Mouse (Mus musculus): ENCODE measurements around the gene Nupl1. TPM values are rescaled to one million over a fixed set of nuclear protein-coding genes. Genes with fewer than 3 reads are reported as not detected.

Gene Nupl1
- polyA plus RNA-seq, 1 experiment, result 0.45 TPM

DNA sequence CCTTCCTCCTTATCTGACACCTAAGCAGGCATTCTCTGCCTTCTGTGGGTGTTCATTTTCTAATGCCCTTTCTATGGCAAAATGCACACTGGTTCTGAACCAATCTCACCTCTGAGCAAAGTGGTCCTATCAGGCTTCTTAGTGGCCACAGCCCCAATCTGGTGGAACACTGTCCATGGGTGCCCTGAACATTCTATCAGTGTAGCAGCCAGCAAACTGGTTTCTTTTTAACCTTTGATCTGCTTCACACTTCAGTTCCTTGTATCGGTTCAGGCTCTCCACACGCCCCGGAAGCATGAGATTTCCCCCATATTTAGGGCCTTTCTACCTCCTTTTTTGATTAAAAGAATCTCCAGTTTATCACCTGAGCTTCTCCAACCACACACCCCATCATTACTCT lies 36.2 kb downstream of the Nupl1 start:
- Histone ChIP-seq H3K4me3 (replicated peaks; ENCODE audit: control insufficient read depth, low read depth, low read length) (no peak overlapping the region), H3K27ac (ENCODE audit: control insufficient read depth, insufficient read depth, low read depth, low read length, poor library complexity) (no peak overlapping the region), H3K4me1 (ENCODE audit: control insufficient read depth, insufficient read depth, low read length) (no peaks in the 10 kb centered on the region)
- TF ChIP-seq CTCF (IDR thresholded peaks at IDR 0.05; ENCODE audit: control insufficient read depth, insufficient read depth, low read length) (no peak), POLR2A (IDR thresholded peaks at IDR 0.05; ENCODE audit: borderline replicate concordance, control insufficient read depth, low read depth, low read length) (no peak)
- WGBS, result 84% methylated on average over 3 of the region's 3 CpGs

- Histone ChIP-seq H3K27ac (ENCODE audit: control insufficient read depth, insufficient read depth, low read depth, low read length, poor library complexity) (no peak overlapping the region), H3K4me1 (ENCODE audit: control insufficient read depth, insufficient read depth, low read length) (no peaks in the 10 kb centered on the region), H3K4me3 (replicated peaks; ENCODE audit: control insufficient read depth, low read depth, low read length) (no peak overlapping the region)
- WGBS, result 68% methylated on average over 1 of the region's 1 CpGs
- TF ChIP-seq POLR2A (IDR thresholded peaks at IDR 0.05; ENCODE audit: borderline replicate concordance, control insufficient read depth, low read depth, low read length) (no peak), CTCF (IDR thresholded peaks at IDR 0.05; ENCODE audit: control insufficient read depth, insufficient read depth, low read length) (no peak)
Measured at GRCm38 (mm10) chr14:60214040-60214439, 37.2 kb downstream of the Nupl1 start.

- WGBS, result 87% methylated on average over 7 of the region's 7 CpGs
- Histone ChIP-seq H3K27ac (ENCODE audit: control insufficient read depth, insufficient read depth, low read depth, low read length, poor library complexity) (no peak overlapping the region), H3K4me1 (ENCODE audit: control insufficient read depth, insufficient read depth, low read length) (no peaks in the 10 kb centered on the region), H3K4me3 (replicated peaks; ENCODE audit: control insufficient read depth, low read depth, low read length) (no peak overlapping the region)
- TF ChIP-seq POLR2A (IDR thresholded peaks at IDR 0.05; ENCODE audit: borderline replicate concordance, control insufficient read depth, low read depth, low read length), result no peak
- no peak for TF ChIP-seq CTCF (IDR thresholded peaks at IDR 0.05; ENCODE audit: control insufficient read depth, insufficient read depth, low read length)
Measured at GRCm38 (mm10) chr14:60209166-60209565, 42.1 kb downstream of the Nupl1 start.

- Histone ChIP-seq H3K4me1 (ENCODE audit: control insufficient read depth, insufficient read depth, low read length) (no peaks in the 10 kb centered on the region), H3K27ac (ENCODE audit: control insufficient read depth, insufficient read depth, low read depth, low read length, poor library complexity) (no peak overlapping the region), H3K4me3 (replicated peaks; ENCODE audit: control insufficient read depth, low read depth, low read length) (no peak overlapping the region)
- TF ChIP-seq CTCF (IDR thresholded peaks at IDR 0.05; ENCODE audit: control insufficient read depth, insufficient read depth, low read length), result no peak
- no peak for TF ChIP-seq POLR2A (IDR thresholded peaks at IDR 0.05; ENCODE audit: borderline replicate concordance, control insufficient read depth, low read depth, low read length)
- WGBS, result 55% methylated on average over 6 of the region's 6 CpGs
Measured at GRCm38 (mm10) chr14:60204993-60205392, 46.2 kb downstream of the Nupl1 start.

GRCm38 (mm10) chr14:60196884-60197283 lies 54.3 kb downstream of the Nupl1 start, which contains the start of gene Atp8a2:
Atp8a2 (minus strand) TSS chr14:60197179.
- H3K4me3 ChIP-seq (replicated peaks; ENCODE audit: control insufficient read depth, low read depth, low read length), result no peak within 1 kb of the TSS
- TF ChIP-seq POLR2A (IDR thresholded peaks at IDR 0.05; ENCODE audit: borderline replicate concordance, control insufficient read depth, low read depth, low read length), result no peak
- TF ChIP-seq CTCF (IDR thresholded peaks at IDR 0.05; ENCODE audit: control insufficient read depth, insufficient read depth, low read length), result no peak
- no peak within 1 kb of the TSS for H3K27ac ChIP-seq (ENCODE audit: control insufficient read depth, insufficient read depth, low read depth, low read length, poor library complexity)
- 72% methylated on average over 7 of the region's 7 CpGs for WGBS
- no peaks in the 10 kb centered on the region for H3K4me1 ChIP-seq (ENCODE audit: control insufficient read depth, insufficient read depth, low read length)

- WGBS, result 69% methylated on average over 5 of the region's 5 CpGs
- H3K4me1 ChIP-seq (ENCODE audit: control insufficient read depth, insufficient read depth, low read length), result no peaks in the 10 kb centered on the region
- TF ChIP-seq CTCF (IDR thresholded peaks at IDR 0.05; ENCODE audit: control insufficient read depth, insufficient read depth, low read length) (no peak), POLR2A (IDR thresholded peaks at IDR 0.05; ENCODE audit: borderline replicate concordance, control insufficient read depth, low read depth, low read length) (no peak)
- H3K4me3 ChIP-seq (replicated peaks; ENCODE audit: control insufficient read depth, low read depth, low read length), result no peak overlapping the region
- H3K27ac ChIP-seq (ENCODE audit: control insufficient read depth, insufficient read depth, low read depth, low read length, poor library complexity), result no peak overlapping the region
Measured at GRCm38 (mm10) chr14:60195999-60196398, 55.2 kb downstream of the Nupl1 start.

DNA sequence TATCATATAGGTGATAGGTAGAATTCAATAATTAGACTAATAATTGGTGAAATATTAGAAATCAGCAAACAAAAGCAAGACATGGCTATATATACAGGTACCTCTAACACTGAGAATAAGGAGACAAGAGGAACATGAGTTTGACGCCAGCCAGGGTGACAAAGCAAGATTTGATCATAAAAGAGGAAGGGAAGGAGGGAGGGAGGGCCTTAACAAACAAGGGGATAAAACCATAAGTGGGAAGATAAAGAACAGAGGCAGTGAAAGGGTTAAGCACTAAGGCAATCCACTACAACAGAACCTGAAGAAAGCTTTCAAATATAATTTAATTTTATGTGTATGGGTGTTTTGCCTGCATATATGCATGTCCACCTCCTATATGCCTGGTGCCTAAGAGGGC lies 56.6 kb downstream of the Nupl1 start:
- 11% methylated on average over 1 of the region's 1 CpGs for WGBS
- Histone ChIP-seq H3K27ac (ENCODE audit: control insufficient read depth, insufficient read depth, low read depth, low read length, poor library complexity) (no peak overlapping the region), H3K4me3 (replicated peaks; ENCODE audit: control insufficient read depth, low read depth, low read length) (no peak overlapping the region), H3K4me1 (ENCODE audit: control insufficient read depth, insufficient read depth, low read length) (no peaks in the 10 kb centered on the region)
- no peak for TF ChIP-seq CTCF (IDR thresholded peaks at IDR 0.05; ENCODE audit: control insufficient read depth, insufficient read depth, low read length)
- TF ChIP-seq POLR2A (IDR thresholded peaks at IDR 0.05; ENCODE audit: borderline replicate concordance, control insufficient read depth, low read depth, low read length), result no peak

DNA sequence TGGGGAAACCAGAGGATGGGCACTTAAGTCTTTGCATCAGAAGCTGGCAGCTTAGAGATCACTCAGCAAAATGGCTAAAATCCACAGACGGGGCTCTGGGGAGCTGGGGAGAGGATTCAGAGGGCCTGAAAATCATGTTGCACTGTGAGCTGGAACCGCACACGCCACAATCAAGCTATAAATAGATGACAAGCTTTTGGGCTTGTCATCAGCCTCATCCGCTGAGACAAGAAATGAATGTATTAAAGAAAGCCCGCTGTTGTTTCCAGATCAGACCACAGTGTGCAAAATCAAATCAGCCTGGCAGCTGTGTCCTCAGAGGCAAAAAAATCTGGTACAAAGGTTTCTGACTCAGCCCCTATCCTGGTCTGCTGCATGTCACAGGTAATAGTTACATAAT lies 61.5 kb downstream of the Nupl1 start:
- no peak for TF ChIP-seq POLR2A (IDR thresholded peaks at IDR 0.05; ENCODE audit: borderline replicate concordance, control insufficient read depth, low read depth, low read length)
- no peak for TF ChIP-seq CTCF (IDR thresholded peaks at IDR 0.05; ENCODE audit: control insufficient read depth, insufficient read depth, low read length)
- no peaks in the 10 kb centered on the region for H3K4me1 ChIP-seq (ENCODE audit: control insufficient read depth, insufficient read depth, low read length)
- WGBS, result 68% methylated on average over 5 of the region's 5 CpGs

GRCm38 (mm10) chr14:60188201-60188825 lies 62.9 kb downstream of the Nupl1 start:
- no peak for TF ChIP-seq POLR2A (IDR thresholded peaks at IDR 0.05; ENCODE audit: borderline replicate concordance, control insufficient read depth, low read depth, low read length)
- no peak for TF ChIP-seq CTCF (IDR thresholded peaks at IDR 0.05; ENCODE audit: control insufficient read depth, insufficient read depth, low read length)
- 75% methylated on average over 5 of the region's 5 CpGs for WGBS

More for the DNA sequence above, 61.5 kb downstream of the Nupl1 start:
- Histone ChIP-seq H3K4me3 (replicated peaks; ENCODE audit: control insufficient read depth, low read depth, low read length) (no peak overlapping the region), H3K27ac (ENCODE audit: control insufficient read depth, insufficient read depth, low read depth, low read length, poor library complexity) (no peak overlapping the region)

More at GRCm38 (mm10) chr14:60188201-60188825, 62.9 kb downstream of the Nupl1 start:
- Histone ChIP-seq H3K4me3 (replicated peaks; ENCODE audit: control insufficient read depth, low read depth, low read length) (no peak overlapping the region), H3K27ac (ENCODE audit: control insufficient read depth, insufficient read depth, low read depth, low read length, poor library complexity) (no peak overlapping the region), H3K4me1 (ENCODE audit: control insufficient read depth, insufficient read depth, low read length) (no peaks in the 10 kb centered on the region)
